Mouse (Mus musculus): ENCODE results near the gene Gstm2. TPM values are rescaled to one million over a fixed set of nuclear protein-coding genes. Genes with fewer than 3 reads are reported as not detected.
"Not testable (repeated sequence)": the region's sequence is repeated elsewhere in the genome, so short reads cannot be mapped to it uniquely, and the experiment has no call there.

Gene Gstm2
- polyA plus RNA-seq, 1 experiment from 2014 or later = 148 TPM

DNA sequence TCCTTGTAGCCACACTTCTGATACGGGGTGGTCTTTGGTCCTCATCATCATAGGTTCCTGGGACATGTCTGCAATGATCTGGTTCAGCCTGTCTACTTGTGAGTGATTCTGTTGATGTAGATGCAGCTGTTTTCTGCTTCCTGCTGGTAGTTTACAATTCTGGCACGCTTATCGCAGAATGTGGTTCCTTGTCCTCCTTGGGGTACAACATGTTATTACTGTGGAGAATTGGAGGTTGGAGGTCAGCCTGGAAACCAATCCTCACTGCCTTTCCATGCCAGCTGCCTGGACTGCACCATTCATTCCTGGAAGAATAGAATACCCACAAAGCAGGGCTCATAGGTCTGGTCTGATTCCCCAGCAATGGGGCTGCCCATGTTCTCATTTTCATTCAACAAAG is 13.2 kb upstream of the Gstm2 start:
- H3K4me3 ChIP-seq (replicated peaks; ENCODE audit: low read depth, low read length) = no peak overlapping the region
- H3K4me2 ChIP-seq (ENCODE audit: low read length) = no peak overlapping the region
- H3K27ac ChIP-seq = no peak overlapping the region
- 83% methylated on average over 3 of the region's 3 CpGs for WGBS
- no peak for TF ChIP-seq CTCF (IDR thresholded peaks at IDR 0.05; ENCODE audit: low read depth)
- no peaks in the 10 kb centered on the region for H3K36me3 ChIP-seq (ENCODE audit: insufficient read depth, low read length)
- H3K9ac ChIP-seq (ENCODE audit: low read depth, low read length) = no peak overlapping the region
- no peaks in the 10 kb centered on the region for H3K4me1 ChIP-seq (replicated peaks; ENCODE audit: insufficient read depth, low read length)
- H3K9me3 ChIP-seq (replicated peaks; ENCODE audit: low read length) = no peaks in the 10 kb centered on the region
- ATAC-seq (replicated peaks; ENCODE audit: low FRiP score, low read depth) (no peak), DNase-seq (ENCODE audit: low spot score) (no peak)
- H3K27me3 ChIP-seq (ENCODE audit: insufficient read depth, low read length) = no peaks in the 10 kb centered on the region

DNA sequence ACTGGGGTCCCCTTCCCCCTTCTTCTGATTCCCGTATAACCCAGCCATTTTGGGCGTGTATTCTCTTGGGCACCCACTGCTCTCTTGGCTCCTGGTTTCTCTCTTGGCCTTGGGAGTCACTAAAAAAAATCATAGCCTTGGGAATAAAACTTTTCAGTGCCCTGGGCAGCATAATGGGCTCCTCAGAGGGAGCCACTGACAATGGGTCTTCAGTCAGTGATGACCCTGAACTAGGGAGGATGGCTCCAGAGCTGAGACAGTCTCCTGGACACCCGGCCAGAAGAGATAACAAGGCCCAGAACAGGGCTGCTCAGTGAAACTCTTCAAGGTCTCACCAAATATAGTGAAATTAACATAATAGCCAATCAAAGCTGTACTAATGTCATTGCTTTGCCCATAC is 12.3 kb upstream of the Gstm2 start:
- H3K9ac ChIP-seq (ENCODE audit: low read depth, low read length) = no peak overlapping the region
- H3K4me1 ChIP-seq (replicated peaks; ENCODE audit: insufficient read depth, low read length) = no peaks in the 10 kb centered on the region
- H3K4me3 ChIP-seq (replicated peaks; ENCODE audit: low read depth, low read length) = no peak overlapping the region
- DNase-seq (ENCODE audit: low spot score) = no peak
- ATAC-seq (replicated peaks; ENCODE audit: low FRiP score, low read depth) = no peak
- no peak overlapping the region for H3K27ac ChIP-seq
- no peaks in the 10 kb centered on the region for H3K27me3 ChIP-seq (ENCODE audit: insufficient read depth, low read length)
- no peak overlapping the region for H3K4me2 ChIP-seq (ENCODE audit: low read length)
- 74% methylated on average over 3 of the region's 3 CpGs for WGBS
- no peaks in the 10 kb centered on the region for H3K36me3 ChIP-seq (ENCODE audit: insufficient read depth, low read length)
- TF ChIP-seq CTCF (IDR thresholded peaks at IDR 0.05; ENCODE audit: low read depth) = no peak
- no peaks in the 10 kb centered on the region for H3K9me3 ChIP-seq (replicated peaks; ENCODE audit: low read length)

- no peak for TF ChIP-seq CTCF (IDR thresholded peaks at IDR 0.05; ENCODE audit: low read depth)
- Histone ChIP-seq H3K9ac (ENCODE audit: low read depth, low read length) (no peak overlapping the region), H3K4me1 (replicated peaks; ENCODE audit: insufficient read depth, low read length) (no peaks in the 10 kb centered on the region), H3K4me3 (replicated peaks; ENCODE audit: low read depth, low read length) (no peak overlapping the region), H3K9me3 (replicated peaks; ENCODE audit: low read length) (no peaks in the 10 kb centered on the region), H3K36me3 (ENCODE audit: insufficient read depth, low read length) (no peaks in the 10 kb centered on the region), H3K27me3 (ENCODE audit: insufficient read depth, low read length) (no peaks in the 10 kb centered on the region), H3K27ac (no peak overlapping the region), H3K4me2 (ENCODE audit: low read length) (no peak overlapping the region)
- no peak for ATAC-seq (replicated peaks; ENCODE audit: low FRiP score, low read depth)
- DNase-seq (ENCODE audit: low spot score) = no peak
- WGBS = 82% methylated on average over 4 of the region's 4 CpGs
Observed at GRCm38 (mm10) chr3:107996576-107996975, 10.3 kb upstream of the Gstm2 start.

DNA sequence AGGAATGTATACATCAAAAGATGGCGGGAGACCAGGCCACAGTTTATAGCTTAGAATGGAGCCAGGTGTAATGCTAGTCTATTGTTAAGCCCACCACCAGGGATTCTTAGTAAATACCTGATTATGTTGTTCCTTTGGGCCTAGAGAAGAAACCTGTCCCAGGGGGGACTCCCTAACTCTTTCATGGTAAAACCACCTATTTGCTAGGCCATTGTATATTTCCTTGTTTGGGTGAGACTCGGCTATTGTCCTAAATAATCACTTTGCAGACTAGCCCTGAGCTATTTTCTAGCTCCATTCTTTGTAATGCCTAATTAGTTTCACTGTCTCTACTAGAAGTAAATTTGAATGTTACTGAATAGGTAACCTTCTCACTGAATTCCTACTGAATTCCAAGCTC is 9.7 kb upstream of the Gstm2 start:
- not testable (repeated sequence) for H3K9ac ChIP-seq (ENCODE audit: low read depth, low read length); ATAC-seq (replicated peaks; ENCODE audit: low FRiP score, low read depth)
- WGBS = 81% methylated on average over 2 of the region's 2 CpGs

DNA sequence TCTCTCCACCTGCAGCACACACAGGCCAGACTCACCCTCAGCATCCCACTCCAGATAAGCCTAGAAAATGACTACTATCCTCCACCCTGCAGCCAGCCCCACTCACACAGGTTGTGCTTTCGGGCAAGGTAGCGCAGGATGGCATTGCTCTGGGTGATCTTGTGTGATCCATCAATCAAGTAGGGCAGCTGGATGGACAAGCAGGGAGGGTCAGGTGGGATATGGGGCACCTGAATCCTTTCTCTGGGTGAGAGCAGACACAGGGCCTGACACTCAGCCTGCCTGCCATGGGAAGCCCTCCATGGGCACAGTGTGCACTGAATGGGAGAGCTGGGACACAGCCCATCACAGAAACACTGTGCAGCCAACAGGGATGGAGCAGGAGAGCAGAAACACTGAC is 1.1 kb downstream of the Gstm2 start:
- 95% methylated on average over 2 of the region's 2 CpGs for WGBS
- H3K4me2 ChIP-seq (ENCODE audit: low read length); H3K27ac ChIP-seq; H3K27me3 ChIP-seq (ENCODE audit: insufficient read depth, low read length); H3K4me1 ChIP-seq (replicated peaks; ENCODE audit: insufficient read depth, low read length); H3K9me3 ChIP-seq (replicated peaks; ENCODE audit: low read length); H3K36me3 ChIP-seq (ENCODE audit: insufficient read depth, low read length); H3K9ac ChIP-seq (ENCODE audit: low read depth, low read length); DNase-seq (ENCODE audit: low spot score); H3K4me3 ChIP-seq (replicated peaks; ENCODE audit: low read depth, low read length); ATAC-seq (replicated peaks; ENCODE audit: low FRiP score, low read depth): not testable (repeated sequence)

More for the DNA sequence above, 9.7 kb upstream of the Gstm2 start:
- H3K4me3 ChIP-seq (replicated peaks; ENCODE audit: low read depth, low read length); H3K4me1 ChIP-seq (replicated peaks; ENCODE audit: insufficient read depth, low read length); H3K36me3 ChIP-seq (ENCODE audit: insufficient read depth, low read length); H3K27ac ChIP-seq; H3K9me3 ChIP-seq (replicated peaks; ENCODE audit: low read length); H3K27me3 ChIP-seq (ENCODE audit: insufficient read depth, low read length); H3K4me2 ChIP-seq (ENCODE audit: low read length); DNase-seq (ENCODE audit: low spot score): not testable (repeated sequence)

- Histone ChIP-seq H3K9me3 (replicated peaks; ENCODE audit: low read length) (no peaks in the 10 kb centered on the region), H3K27ac (no peak overlapping the region), H3K27me3 (ENCODE audit: insufficient read depth, low read length) (no peaks in the 10 kb centered on the region), H3K4me3 (replicated peaks; ENCODE audit: low read depth, low read length) (no peak overlapping the region), H3K4me2 (ENCODE audit: low read length) (no peak overlapping the region), H3K4me1 (replicated peaks; ENCODE audit: insufficient read depth, low read length) (peaks cover 4% of the 10 kb centered on the region; the same call in 1 of the 2 replicates), H3K9ac (ENCODE audit: low read depth, low read length) (no peak overlapping the region), H3K36me3 (ENCODE audit: insufficient read depth, low read length) (no peaks in the 10 kb centered on the region)
- ATAC-seq (replicated peaks; ENCODE audit: low FRiP score, low read depth) (no peak), DNase-seq (ENCODE audit: low spot score) (no peak)
- 76% methylated on average over 5 of the region's 5 CpGs for WGBS
- no peak for TF ChIP-seq CTCF (IDR thresholded peaks at IDR 0.05; ENCODE audit: low read depth)
Observed at GRCm38 (mm10) chr3:107984471-107984870, 1.8 kb downstream of the Gstm2 start.

- H3K4me3 ChIP-seq (replicated peaks; ENCODE audit: low read depth, low read length) = no peak overlapping the region
- no peaks in the 10 kb centered on the region for H3K27me3 ChIP-seq (ENCODE audit: insufficient read depth, low read length)
- TF ChIP-seq CTCF (IDR thresholded peaks at IDR 0.05; ENCODE audit: low read depth) = no peak
- no peaks in the 10 kb centered on the region for H3K36me3 ChIP-seq (ENCODE audit: insufficient read depth, low read length)
- no peak for DNase-seq (ENCODE audit: low spot score)
- H3K4me2 ChIP-seq (ENCODE audit: low read length) = no peak overlapping the region
- H3K9ac ChIP-seq (ENCODE audit: low read depth, low read length) = no peak overlapping the region
- ATAC-seq (replicated peaks; ENCODE audit: low FRiP score, low read depth) = no peak
- WGBS = 39% methylated on average over 3 of the region's 3 CpGs
- H3K9me3 ChIP-seq (replicated peaks; ENCODE audit: low read length) = no peaks in the 10 kb centered on the region
- no peak overlapping the region for H3K27ac ChIP-seq
- peaks cover 4% of the 10 kb centered on the region; the same call in 1 of the 2 replicates for H3K4me1 ChIP-seq (replicated peaks; ENCODE audit: insufficient read depth, low read length)
Observed at GRCm38 (mm10) chr3:107983771-107984170, 2.5 kb downstream of the Gstm2 start.

Data from kidney, postnatal 0 days (tissue).